Mouse (Mus musculus) G1E (cell line): Measurements from ENCODE around the gene Sfxn1.

Experiments
- CTCF ChIP-seq: IDR thresholded peaks from 2 replicates; pipeline ENCODE4 v1.5.1; 2012; ENCODE audit warnings: low read depth, low read length, inconsistent platforms, mixed read lengths
- GATA1 ChIP-seq: IDR thresholded peaks from 2 replicates; pipeline ENCODE4 v1.6.1; 2012; ENCODE audit warnings: borderline replicate concordance, low read length, inconsistent platforms, mixed read lengths
- TAL1 ChIP-seq: conservative IDR thresholded peaks from 2 replicates; pipeline ENCODE4 v1.6.1; 2012; ENCODE audit warnings: low read depth, low read length, inconsistent platforms, mixed read lengths

DNA sequence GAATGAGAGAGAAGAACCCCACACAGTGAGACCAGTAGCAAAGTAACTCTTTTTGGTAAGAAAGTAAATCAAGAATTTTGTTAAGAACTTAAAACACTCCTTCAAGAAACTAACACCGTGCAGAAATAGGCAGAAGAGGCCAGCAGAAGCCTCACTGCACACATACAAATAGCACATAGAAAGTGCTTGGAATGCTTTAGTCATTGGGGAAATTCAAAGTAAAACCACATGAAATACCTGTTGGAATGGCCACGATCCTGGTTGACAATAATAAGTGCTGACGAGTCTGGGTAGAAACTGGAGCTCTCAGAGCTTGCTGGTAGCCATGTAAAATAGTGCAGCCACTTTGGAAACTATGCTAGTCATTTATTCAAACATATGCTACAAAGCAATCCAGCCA lies 30.4 kb downstream of the Sfxn1 start:
- TF ChIP-seq TAL1 (no peak), CTCF (no peak), GATA1 (no peak)
